10 mouse cellular contexts compared by ENCODE assay signal in genomic region chr8:34709911-34710733, GRCm38 (mm10).
DNase-seq lines count a peak whose midpoint lies in the region; ATAC-seq lines count a peak whose summit lies in the region.
"Had no signal": no experiment of that assay in that cellular context is flagged by ENCODE, and none has a peak within 500 bp of the region (broad histone marks: within the 10 kb centered on the region; RNA-seq: fewer than 3 reads in every experiment).

No protein-coding gene starts in this region.

- no peak for ATAC-seq in megakaryocyte-erythroid progenitor cell, adult 5-6 weeks (replicated peaks; ENCODE audit: low FRiP score, low TSS enrichment, poor library complexity, severe bottlenecking)

- H3K9me3 ChIP-seq in heart, embryonic 10.5 days, result no peaks in the 10 kb centered on the region
- H3K9me3 ChIP-seq: liver, embryonic 13.5 days had no signal

- 0 out of 2 replicates have a peak, but pooled peaks cover 3% of the 10 kb centered on the region for H3K4me1 ChIP-seq in heart, embryonic 10.5 days
- H3K4me1 ChIP-seq: liver, embryonic 13.5 days had no signal

- intact Hi-C loops in left cerebral cortex, postnatal 4 days (cut with DNase I), result no loop called here

- no peak overlapping the region for H3K4me3 ChIP-seq in heart, embryonic 10.5 days
- H3K4me3 ChIP-seq: liver, embryonic 13.5 days had no signal

- no peak overlapping the region for H3K27ac ChIP-seq in heart, embryonic 10.5 days
- H3K27ac ChIP-seq: liver, embryonic 13.5 days had no signal

- WGBS in heart, embryonic 10.5 days, result 82% methylated on average over 23 of the region's 23 CpGs

- DNase-seq in frontal cortex, adult 2 months (ENCODE audit: extremely low spot score in 1 of 2, low spot score in 1 of 2), result peak; percentile 73 to 76
- no peak for DNase-seq in frontal cortex, postnatal 14 days (ENCODE audit: low spot score in 2 of 2)
- peak; percentile 64 to 67 for DNase-seq in cerebellum, adult 18-20 months
- DNase-seq in layer of hippocampus, adult 18-20 months (ENCODE audit: low spot score in 2 of 2), result peak; percentile 90 to 94
- peak; percentile 42 for DNase-seq in left cerebral cortex, postnatal 4 days
- DNase-seq in thymus, postnatal 25 days, result no peak
- no peak for DNase-seq in heart, embryonic 10.5 days (ENCODE audit: low spot score)
- DNase-seq: kidney, adult 8-10 months; liver, embryonic 13.5 days had no signal

- H3K36me3 ChIP-seq in heart, embryonic 10.5 days, result no peaks in the 10 kb centered on the region
- H3K36me3 ChIP-seq: liver, embryonic 13.5 days had no signal

- H3K27me3 ChIP-seq in heart, embryonic 10.5 days (ENCODE audit: insufficient read depth, poor library complexity, severe bottlenecking), result no peaks in the 10 kb centered on the region
- H3K27me3 ChIP-seq: liver, embryonic 13.5 days had no signal

Comparison
In these comparisons a context has a peak if more than half of its experiments do, and no peak if none do; other contexts are left out.
1. DNase-seq: peak in frontal cortex, adult 2 months (2 of 2), cerebellum, adult 18-20 months (2 of 2), layer of hippocampus, adult 18-20 months (2 of 2) and left cerebral cortex, postnatal 4 days (single experiment); none in frontal cortex, postnatal 14 days (0 of 2), thymus, postnatal 25 days (single experiment) and heart, embryonic 10.5 days (single experiment).